Mouse (Mus musculus): Measurements from ENCODE around the gene Wee1. TPM values are rescaled to one million over a fixed set of nuclear protein-coding genes. Genes with fewer than 3 reads are reported as not detected.

Wee1 gene
- polyA plus RNA-seq (2021; fragmentation: Nextera tagmentation): 8.4 and 11.9 TPM in 2 replicates
- long read RNA-seq, experiment 1, transcript Wee1-201 (11 exons, 3,419 nt): major isoform, 59 of 79 reads
- long read RNA-seq, experiment 1, partial matches to known transcripts: 11 of 79 reads
- long read RNA-seq, experiment 1, other reads (novel, unspliced or antisense): 9 of 79 reads
- long read RNA-seq, experiment 2, partial matches to known transcripts: 4 of 14 reads
- long read RNA-seq, experiment 2, other reads (novel, unspliced or antisense): 6 of 14 reads

DNA sequence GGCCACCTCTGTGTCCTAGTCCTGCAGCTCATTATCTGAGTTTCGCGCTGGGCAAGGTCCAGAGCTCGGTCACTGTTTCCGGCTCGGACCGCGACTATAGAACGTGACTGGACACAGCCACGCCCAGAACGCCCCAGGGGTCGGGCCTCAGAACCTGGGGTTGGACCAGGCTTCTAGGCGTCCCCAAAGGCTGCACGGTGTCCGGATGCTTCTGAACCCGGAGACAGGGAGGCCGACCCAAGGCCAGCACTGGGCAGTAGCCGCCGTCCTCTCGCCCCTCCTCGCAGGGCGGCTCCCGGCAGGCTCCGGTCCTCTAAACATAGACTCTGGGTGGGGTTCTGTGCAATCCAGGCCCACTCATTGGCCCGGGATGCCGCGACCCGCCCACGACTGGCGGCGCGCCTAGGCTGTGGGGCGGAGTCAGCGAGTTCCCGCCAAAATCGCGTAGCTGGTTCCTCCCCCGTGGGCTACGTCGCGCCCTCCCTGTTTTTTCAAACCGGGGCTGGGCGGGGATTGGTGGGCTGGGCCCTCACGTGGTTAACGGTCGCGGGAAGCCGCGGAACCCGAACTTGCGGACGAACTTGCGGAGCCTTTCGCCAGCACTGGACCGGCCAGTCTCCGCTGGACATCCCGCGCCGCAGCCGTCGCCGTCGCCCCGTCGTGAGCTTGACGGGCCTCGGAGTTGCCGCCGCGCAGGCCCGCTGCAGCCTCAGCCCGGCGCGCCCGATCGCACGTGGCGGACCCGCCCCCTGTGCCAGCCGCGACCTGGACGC is at the start of gene Wee1:
Gene Wee1 (plus strand): TSS at position 531 of the 773 bp plus-strand sequence.

Other genes starting within 250 kb of the Wee1 start
- 36.8 and 53.6 TPM in 2 replicates for gene Dennd5a, start 161.6 kb upstream of the Wee1 start, polyA plus RNA-seq (2021; fragmentation: Nextera tagmentation)
- 45.9 and 46.8 TPM in 2 replicates for gene Tmem41b, start 135.1 kb upstream of the Wee1 start, polyA plus RNA-seq (2021; fragmentation: Nextera tagmentation)
- gene Ipo7, start 103.8 kb upstream of the Wee1 start, polyA plus RNA-seq (2021; fragmentation: Nextera tagmentation): 16.8 and 32.6 TPM in 2 replicates
- gene Zfp143, start 60.8 kb upstream of the Wee1 start, polyA plus RNA-seq (2021; fragmentation: Nextera tagmentation): 9.6 and 11.1 TPM in 2 replicates
- gene Swap70, start 99.7 kb downstream of the Wee1 start, polyA plus RNA-seq (2021; fragmentation: Nextera tagmentation): 3.8 and 4.7 TPM in 2 replicates